8 mouse cellular contexts compared by ENCODE assay signal in the genomic region with DNA sequence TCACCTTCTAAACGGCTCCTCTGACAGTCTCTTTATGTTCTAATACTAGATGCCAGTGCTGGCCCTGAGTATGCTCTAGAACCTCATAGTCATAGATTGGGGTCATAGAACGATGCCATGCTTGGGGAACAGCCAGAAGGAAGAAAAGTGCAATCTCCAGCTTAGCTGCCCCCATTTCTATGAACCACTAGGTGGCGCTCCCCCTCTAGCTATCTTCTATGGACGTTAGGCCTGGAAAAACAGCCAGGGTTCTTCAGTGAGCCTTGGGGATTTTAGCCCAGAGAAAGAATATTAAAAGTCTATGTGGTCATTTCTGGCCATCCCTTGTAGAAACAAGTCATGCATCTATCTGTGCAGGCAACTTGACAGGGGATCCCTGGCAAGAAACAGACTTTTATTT. TPM values are rescaled to one million over a fixed set of nuclear protein-coding genes. Genes with fewer than 3 reads are reported as not detected.
DNase-seq lines count a peak whose midpoint lies in the region; ATAC-seq and TF ChIP-seq lines count a peak whose summit lies in the region.

No protein-coding gene starts in this region.

- no peaks in the 10 kb centered on the region for H3K27me3 ChIP-seq in forebrain, postnatal 0 days (ENCODE audit: insufficient read depth, low read length)
- 0 out of 2 replicates have a peak, but pooled peaks cover 2% of the 10 kb centered on the region for H3K27me3 ChIP-seq in forebrain, embryonic 12.5 days
- no peaks in the 10 kb centered on the region for H3K27me3 ChIP-seq in stomach, postnatal 0 days (ENCODE audit: control insufficient read depth, insufficient read depth, low read length)

- ATAC-seq in forebrain, postnatal 0 days: peak; percentile 47; the same call in 1 of the 2 replicates
- ATAC-seq in forebrain, embryonic 12.5 days (ENCODE audit: low FRiP score): no peak
- peak; percentile 65; the same call in 1 of the 2 replicates for ATAC-seq in megakaryocyte-erythroid progenitor cell, adult 5-6 weeks (replicated peaks; ENCODE audit: low FRiP score, low TSS enrichment, poor library complexity, severe bottlenecking)
- peak; percentile 56; the same call in 1 of the 2 replicates for ATAC-seq in stomach, postnatal 0 days (ENCODE audit: low FRiP score, low TSS enrichment)

- peak; percentile 93 for TF ChIP-seq CTCF in forebrain, postnatal 0 days (IDR thresholded peaks at IDR 0.05; ENCODE audit: low read depth)
- TF ChIP-seq CTCF in stomach, postnatal 0 days (IDR thresholded peaks at IDR 0.05; ENCODE audit: low read depth): peak; percentile 97

- no peaks in the 10 kb centered on the region for H3K9me3 ChIP-seq in forebrain, postnatal 0 days (ENCODE audit: low read length)
- H3K9me3 ChIP-seq in forebrain, embryonic 12.5 days: no peaks in the 10 kb centered on the region
- no peaks in the 10 kb centered on the region for H3K9me3 ChIP-seq in stomach, postnatal 0 days (ENCODE audit: control insufficient read depth, low read length)

- DNase-seq in forebrain, postnatal 0 days: peak; percentile 81
- DNase-seq in ZHBTc4 (ENCODE audit: low read depth, low spot score): peak; percentile 72
- peak; percentile 61 to 81 for DNase-seq in cerebellum, postnatal 25 days
- peak; percentile 29 to 75 for DNase-seq in heart, adult 9 months (ENCODE audit: low spot score in 2 of 2)
- peak; percentile 63 to 77 for DNase-seq in layer of hippocampus, postnatal 14 days (ENCODE audit: low spot score in 2 of 2)
- DNase-seq in stomach, postnatal 0 days (ENCODE audit: low spot score): peak; percentile 67

- H3K4me3 ChIP-seq in forebrain, postnatal 0 days (ENCODE audit: low read depth, low read length): no peak overlapping the region
- H3K4me3 ChIP-seq in forebrain, embryonic 12.5 days (replicated peaks): no peak overlapping the region
- no peak overlapping the region for H3K4me3 ChIP-seq in stomach, postnatal 0 days (ENCODE audit: low read depth, low read length)

- no peaks in the 10 kb centered on the region for H3K36me3 ChIP-seq in forebrain, postnatal 0 days (ENCODE audit: insufficient read depth)
- H3K36me3 ChIP-seq in forebrain, embryonic 12.5 days (replicated peaks): no peaks in the 10 kb centered on the region
- no peaks in the 10 kb centered on the region for H3K36me3 ChIP-seq in stomach, postnatal 0 days (ENCODE audit: control insufficient read depth, insufficient read depth, low read length)

- no peak for TF ChIP-seq EP300 in stomach, postnatal 0 days (optimal IDR thresholded peaks at IDR 0.05)

- H3K4me1 ChIP-seq in forebrain, postnatal 0 days (ENCODE audit: insufficient read depth): no peaks in the 10 kb centered on the region
- no peaks in the 10 kb centered on the region for H3K4me1 ChIP-seq in forebrain, embryonic 12.5 days
- H3K4me1 ChIP-seq in stomach, postnatal 0 days (replicated peaks; ENCODE audit: control insufficient read depth, insufficient read depth): no peaks in the 10 kb centered on the region

- H3K4me2 ChIP-seq in forebrain, postnatal 0 days (ENCODE audit: low read depth): no peak overlapping the region
- no peak overlapping the region for H3K4me2 ChIP-seq in forebrain, embryonic 12.5 days
- no peak overlapping the region for H3K4me2 ChIP-seq in stomach, postnatal 0 days (replicated peaks; ENCODE audit: low read depth)

- WGBS in forebrain, postnatal 0 days: 9% methylated on average over 4 of the region's 4 CpGs
- 6% methylated on average over 4 of the region's 4 CpGs for WGBS in forebrain, embryonic 12.5 days
- WGBS in stomach, postnatal 0 days: 3% methylated on average over 4 of the region's 4 CpGs

- no peak overlapping the region for H3K27ac ChIP-seq in forebrain, postnatal 0 days (ENCODE audit: low read depth, low read length)
- H3K27ac ChIP-seq in forebrain, embryonic 12.5 days: no peak overlapping the region
- no peak overlapping the region for H3K27ac ChIP-seq in stomach, postnatal 0 days (replicated peaks)

- no peak overlapping the region for H3K9ac ChIP-seq in forebrain, postnatal 0 days
- no peak overlapping the region for H3K9ac ChIP-seq in forebrain, embryonic 12.5 days
- H3K9ac ChIP-seq in stomach, postnatal 0 days (ENCODE audit: low read length): no peak overlapping the region

RNA-seq across cellular contexts. Expression of gene Tmem136, which starts 25.5 kb away (rescaled TPM):
- 6.0 and 6.2 TPM in 2 replicates for total RNA-seq in forebrain, postnatal 0 days (2014; rRNA removed)
- 6.8 and 7.5 TPM in 2 replicates for polyA plus RNA-seq in forebrain, postnatal 0 days (2015; fragmentation: Nextera tagmentation; extraction: Ambion mirVana)
- polyA plus RNA-seq in forebrain, embryonic 12.5 days (2016; fragmentation: Nextera tagmentation; extraction: Ambion mirVana): 11.4 and 12.1 TPM in 2 replicates
- 10 to 100 TPM; 19.9 TPM for total RNA-seq in layer of hippocampus, postnatal 14 days (2021)
- total RNA-seq in megakaryocyte-erythroid progenitor cell, adult 5-6 weeks (2014; fragmentation: Nextera tagmentation): 0.76 TPM in 1 of 2 replicates, not detected in the other
- 3.4 TPM in 1 of 2 replicates, not detected in the other for total RNA-seq in megakaryocyte-erythroid progenitor cell, adult 5-6 weeks (2017)
- polyA plus RNA-seq in stomach, postnatal 0 days (2015; fragmentation: Nextera tagmentation; extraction: Ambion mirVana): 1.8 and 2.1 TPM in 2 replicates

RNA-seq across cellular contexts. Expression of gene Arhgef12, which starts 34.8 kb away (rescaled TPM):
- total RNA-seq in forebrain, postnatal 0 days (2014; rRNA removed): 91.7 and 98.7 TPM in 2 replicates
- 6.5 and 12.2 TPM in 2 replicates for polyA plus RNA-seq in forebrain, postnatal 0 days (2015; fragmentation: Nextera tagmentation; extraction: Ambion mirVana)
- 14.2 and 17.8 TPM in 2 replicates for polyA plus RNA-seq in forebrain, embryonic 12.5 days (2016; fragmentation: Nextera tagmentation; extraction: Ambion mirVana)
- total RNA-seq in layer of hippocampus, postnatal 14 days (2021): 100 to 1,000 TPM; 151 to 163 TPM
- 23.4 and 34.6 TPM in 2 replicates for total RNA-seq in megakaryocyte-erythroid progenitor cell, adult 5-6 weeks (2014; fragmentation: Nextera tagmentation)
- total RNA-seq in megakaryocyte-erythroid progenitor cell, adult 5-6 weeks (2017): 17.3 and 18.5 TPM in 2 replicates
- polyA plus RNA-seq in stomach, postnatal 0 days (2015; fragmentation: Nextera tagmentation; extraction: Ambion mirVana): 6.6 and 6.8 TPM in 2 replicates
